8 mouse cellular contexts compared by ENCODE assay signal in the genomic region with DNA sequence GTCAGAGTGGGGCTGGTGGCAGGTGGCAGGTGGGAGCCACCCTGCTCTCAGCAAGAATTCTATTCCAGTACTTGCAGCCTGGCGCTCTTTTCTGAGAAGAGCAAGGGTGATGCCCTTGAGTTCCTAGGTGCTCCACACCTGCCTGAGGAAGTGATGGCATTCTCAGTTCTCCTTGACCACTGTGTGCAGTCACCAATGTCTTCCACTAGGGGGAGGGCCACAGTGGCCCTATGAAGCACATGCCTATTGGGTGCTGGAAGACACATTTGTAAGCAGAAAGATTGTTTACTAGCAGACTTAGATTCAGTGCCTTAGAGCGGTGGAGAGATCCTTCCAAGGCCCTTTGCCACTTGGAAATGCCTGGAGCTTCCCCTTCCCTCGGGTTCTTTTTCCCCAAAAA. TPM values are rescaled to one million over a fixed set of nuclear protein-coding genes. Genes with fewer than 3 reads are reported as not detected.
DNase-seq lines count a peak whose midpoint lies in the region; ATAC-seq and TF ChIP-seq lines count a peak whose summit lies in the region.

No protein-coding gene starts in this region.

- TF ChIP-seq POLR2A in small intestine, adult 2 months (IDR thresholded peaks at IDR 0.05; ENCODE audit: low read depth, low read length), result no peak

- peaks cover 22% of the 10 kb centered on the region for H3K4me1 ChIP-seq in liver, embryonic 11.5 days (replicated peaks; ENCODE audit: control insufficient read depth, insufficient read depth, low read length)
- no peaks in the 10 kb centered on the region for H3K4me1 ChIP-seq in small intestine, adult 2 months (ENCODE audit: control insufficient read depth, insufficient read depth, insufficient read length, low read length)
- no peaks in the 10 kb centered on the region for H3K4me1 ChIP-seq in forebrain, embryonic 16.5 days (replicated peaks; ENCODE audit: control insufficient read depth, insufficient read depth, low read length)

- TF ChIP-seq CTCF in small intestine, adult 2 months (IDR thresholded peaks at IDR 0.05; ENCODE audit: extremely low read depth, insufficient read length, insufficient replicate concordance, low read depth, low read length), result peak; percentile 69; the same call in 1 of the 2 replicates

- H3K36me3 ChIP-seq in liver, embryonic 11.5 days (ENCODE audit: control insufficient read depth, insufficient read depth, low read length), result peaks cover 67% of the 10 kb centered on the region
- peaks cover 74% of the 10 kb centered on the region for H3K36me3 ChIP-seq in small intestine, adult 2 months (ENCODE audit: control insufficient read depth, insufficient read depth, low read length)
- H3K36me3 ChIP-seq in forebrain, embryonic 16.5 days (ENCODE audit: control insufficient read depth, insufficient read depth), result peaks cover 49% of the 10 kb centered on the region

- no peak for ATAC-seq in liver, embryonic 11.5 days (replicated peaks; ENCODE audit: low FRiP score)
- ATAC-seq in granulocyte monocyte progenitor cell, adult 5-6 weeks (replicated peaks; ENCODE audit: poor library complexity, severe bottlenecking), result peak; percentile 86
- ATAC-seq in forebrain, embryonic 16.5 days, result no peak

- no peaks in the 10 kb centered on the region for H3K27me3 ChIP-seq in liver, embryonic 11.5 days (replicated peaks; ENCODE audit: control insufficient read depth, insufficient read depth, low read length)
- H3K27me3 ChIP-seq in small intestine, adult 2 months (ENCODE audit: control insufficient read depth, insufficient read depth, low read length), result no peaks in the 10 kb centered on the region
- H3K27me3 ChIP-seq in forebrain, embryonic 16.5 days (replicated peaks; ENCODE audit: control insufficient read depth, insufficient read depth, low read length), result no peaks in the 10 kb centered on the region

- H3K9me3 ChIP-seq in liver, embryonic 11.5 days (ENCODE audit: control insufficient read depth, low read length), result no peaks in the 10 kb centered on the region
- no peaks in the 10 kb centered on the region for H3K9me3 ChIP-seq in forebrain, embryonic 16.5 days (ENCODE audit: control insufficient read depth, low read length)

- peak; percentile 39 for DNase-seq in liver
- DNase-seq in liver, embryonic 11.5 days (ENCODE audit: low spot score), result no peak
- DNase-seq in T-cell, adult 2 months (ENCODE audit: low spot score), result peak; percentile 40
- no peak for DNase-seq in left cerebral cortex, postnatal 10 days (ENCODE audit: extremely low spot score in 1 of 2, low spot score in 2 of 2)
- no peak for DNase-seq in left cerebral cortex, postnatal 14 days (ENCODE audit: low spot score in 2 of 2)

- intact Hi-C loops in left cerebral cortex, postnatal 10 days (cut with DNase I), result loop anchor here (5.0 kb wide), 2 partner anchors 156 to 344 kb away; no protein-coding TSS in a partner anchor
- intact Hi-C loops in left cerebral cortex, postnatal 14 days (cut with DNase I), result loop anchor here (5.0 to 10.0 kb wide), 2 partner anchors 156 to 541 kb away; no protein-coding TSS in a partner anchor

- H3K4me3 ChIP-seq in liver, embryonic 11.5 days (ENCODE audit: low read depth, low read length), result no peak overlapping the region
- H3K4me3 ChIP-seq in small intestine, adult 2 months (ENCODE audit: low read depth, low read length), result no peak overlapping the region
- H3K4me3 ChIP-seq in forebrain, embryonic 16.5 days (replicated peaks; ENCODE audit: low read length), result no peak overlapping the region

- H3K4me2 ChIP-seq in liver, embryonic 11.5 days, result no peak overlapping the region
- no peak overlapping the region for H3K4me2 ChIP-seq in forebrain, embryonic 16.5 days (ENCODE audit: low read length)

- 88% methylated on average over 3 of the region's 3 CpGs for WGBS in liver, embryonic 11.5 days
- WGBS in small intestine, adult 2 months, result 79% methylated on average over 3 of the region's 3 CpGs
- 85% methylated on average over 3 of the region's 3 CpGs for WGBS in forebrain, embryonic 16.5 days

- no peak overlapping the region for H3K27ac ChIP-seq in liver, embryonic 11.5 days (ENCODE audit: low read depth, low read length)
- no peak overlapping the region for H3K27ac ChIP-seq in small intestine, adult 2 months (ENCODE audit: insufficient read depth, low read depth, low read length)
- H3K27ac ChIP-seq in forebrain, embryonic 16.5 days (ENCODE audit: low read length), result no peak overlapping the region

- no peak overlapping the region for H3K9ac ChIP-seq in liver, embryonic 11.5 days (ENCODE audit: low read depth, low read length)
- no peak overlapping the region for H3K9ac ChIP-seq in forebrain, embryonic 16.5 days (replicated peaks; ENCODE audit: low read depth, low read length)

RNA-seq across cellular contexts. Expression of a gene that starts 10.6 kb away (rescaled TPM):
- polyA plus RNA-seq in liver, embryonic 11.5 days (2014; fragmentation: Nextera tagmentation; extraction: Ambion mirVana), result 27.3 and 29.4 TPM in 2 replicates
- total RNA-seq in granulocyte monocyte progenitor cell, adult 5-6 weeks (2014; fragmentation: Nextera tagmentation), result 26.5 and 33.1 TPM in 2 replicates
- total RNA-seq in granulocyte monocyte progenitor cell, adult 5-6 weeks (2017), result 51.9 and 77.5 TPM in 2 replicates
- polyA plus RNA-seq in small intestine, adult 2 months (2012; rRNA removed), result 9.1 and 12.3 TPM in 2 replicates
- polyA plus RNA-seq in forebrain, embryonic 16.5 days (2015; fragmentation: Nextera tagmentation; extraction: Ambion mirVana), result 74.5 and 76.3 TPM in 2 replicates
- 10 to 100 TPM; 68.3 to 71.0 TPM for total RNA-seq in left cerebral cortex, postnatal 10 days (2021)
- total RNA-seq in left cerebral cortex, postnatal 14 days (2021), result 10 to 100 TPM; 66.9 to 68.0 TPM

RNA-seq across cellular contexts. Expression of a gene that starts 37.2 kb away (rescaled TPM):
- 3.0 and 3.3 TPM in 2 replicates for polyA plus RNA-seq in liver, embryonic 11.5 days (2014; fragmentation: Nextera tagmentation; extraction: Ambion mirVana)
- 1.6 and 2.8 TPM in 2 replicates for total RNA-seq in granulocyte monocyte progenitor cell, adult 5-6 weeks (2014; fragmentation: Nextera tagmentation)
- total RNA-seq in granulocyte monocyte progenitor cell, adult 5-6 weeks (2017), result 0.39 and 0.57 TPM in 2 replicates
- 0.05 and 0.16 TPM in 2 replicates for polyA plus RNA-seq in small intestine, adult 2 months (2012; rRNA removed)
- 1.4 and 1.9 TPM in 2 replicates for polyA plus RNA-seq in forebrain, embryonic 16.5 days (2015; fragmentation: Nextera tagmentation; extraction: Ambion mirVana)
- total RNA-seq in left cerebral cortex, postnatal 10 days (2021), result 1 to 10 TPM; 1.5 to 1.9 TPM
- 1 to 10 TPM; 2.5 TPM for total RNA-seq in left cerebral cortex, postnatal 14 days (2021)

Comparison
In these comparisons a context has a peak if more than half of its experiments do, and no peak if none do; other contexts are left out.
1. DNase-seq: peak in liver (single experiment) and T-cell, adult 2 months (single experiment); none in liver, embryonic 11.5 days (single experiment), left cerebral cortex, postnatal 10 days (0 of 2) and left cerebral cortex, postnatal 14 days (0 of 2).